Mouse (Mus musculus) liver, embryonic 15.5 days (tissue): ENCODE data around the gene Ppib. TPM values are rescaled to one million over a fixed set of nuclear protein-coding genes. Genes with fewer than 3 reads are reported as not detected.

Source experiments
- ATAC-seq: fragments of 200-750 bp; cut with Nextera tagmentation; 2 replicates; pipeline ENCODE4 v1.8.0; 2017; ENCODE audit warnings: moderate number of reproducible peaks, mild to moderate bottlenecking, moderate library complexity; ENCODE audit not compliant: insufficient read depth
- H3K27ac ChIP-seq: fragments of 300-500 bp; sonication (generic); replicated peaks from 2 replicates; pipeline ENCODE4 v1.5.1; 2015; ENCODE audit warnings: mild to moderate bottlenecking, inconsistent platforms
- H3K27me3 ChIP-seq: fragments of 300-500 bp; sonication (generic); 2 replicates; pipeline ENCODE4 v1.6.1; 2015; ENCODE audit warnings: mild to moderate bottlenecking, inconsistent platforms
- H3K36me3 ChIP-seq: fragments of 300-500 bp; sonication (generic); replicated peaks from 2 replicates; pipeline ENCODE4 v1.6.1; 2015; ENCODE audit warnings: moderate library complexity, mild to moderate bottlenecking, inconsistent platforms
- H3K4me1 ChIP-seq: fragments of 300-500 bp; sonication (generic); replicated peaks from 2 replicates; pipeline ENCODE4 v1.6.1; 2015; ENCODE audit warnings: inconsistent platforms
- H3K4me2 ChIP-seq: fragments of 300-500 bp; sonication (generic); 2 replicates; pipeline ENCODE4 v1.6.1; 2015; ENCODE audit warnings: moderate library complexity, mild to moderate bottlenecking, inconsistent platforms
- H3K4me3 ChIP-seq: fragments of 300-500 bp; sonication (generic); replicated peaks from 2 replicates; pipeline ENCODE4 v1.5.1; 2015; ENCODE audit warnings: mild to moderate bottlenecking, inconsistent platforms
- H3K9ac ChIP-seq: fragments of 300-500 bp; sonication (generic); 2 replicates; pipeline ENCODE4 v1.6.1; 2015; ENCODE audit warnings: moderate library complexity, mild to moderate bottlenecking, inconsistent platforms
- H3K9me3 ChIP-seq: fragments of 300-500 bp; sonication (generic); replicated peaks from 2 replicates; pipeline ENCODE4 v1.6.1; 2016; ENCODE audit warnings: inconsistent platforms
- WGBS: fragments of 180-500 bp; shearing (Covaris S2); methylation state at CpG from one replicate; pipeline ENCODE4 v1.1.7; 2015; ENCODE audit warnings: mixed read lengths; ENCODE audit not compliant: insufficient replicate concordance; 5-methylcytosine and 5-hydroxymethylcytosine counted together
- polyA plus RNA-seq: library from polyadenylated mRNA; unstranded; fragments of >200 nt; fragmentation: Nextera tagmentation; extraction: Ambion mirVana; gene quantifications from 2 replicates; pipeline ENCODE4 v1.2.1, GENCODE M21; 2015

Ppib gene
- polyA plus RNA-seq, 1 experiment from 2014 or later: 384 TPM

DNA sequence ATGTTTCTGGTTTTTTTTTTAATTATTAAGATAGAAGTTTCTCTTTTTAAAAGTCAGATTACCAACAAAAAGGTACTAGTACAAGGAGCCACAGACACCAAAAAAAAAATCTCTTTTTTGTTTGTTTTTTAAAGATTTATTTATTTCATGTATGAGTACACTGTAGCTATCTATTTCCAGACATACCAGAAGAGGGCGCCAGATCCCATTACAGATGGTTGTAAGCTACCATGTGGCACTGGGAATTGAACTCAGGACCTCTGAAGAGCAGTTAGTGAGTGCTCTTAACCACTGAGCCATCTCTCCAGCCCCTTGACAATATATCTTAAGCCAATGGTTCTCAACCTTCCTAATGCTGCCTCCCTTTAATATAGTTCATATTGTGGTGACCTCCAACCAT, 6.4 kb upstream of the Ppib start:
- ATAC-seq: no peak
- no peak overlapping the region for H3K27ac ChIP-seq
- H3K4me3 ChIP-seq: no peak overlapping the region
- H3K4me1 ChIP-seq: peaks cover 6% of the 10 kb centered on the region; the same call in 1 of the 2 replicates
- no peaks in the 10 kb centered on the region for H3K27me3 ChIP-seq
- 0 out of 2 replicates have a peak, but pooled peaks cover 7% of the 10 kb centered on the region for H3K9me3 ChIP-seq
- no peak overlapping the region for H3K4me2 ChIP-seq
- H3K36me3 ChIP-seq: no peaks in the 10 kb centered on the region
- 46% methylated on average over 1 of the region's 1 CpGs for WGBS
- no peak overlapping the region for H3K9ac ChIP-seq

DNA sequence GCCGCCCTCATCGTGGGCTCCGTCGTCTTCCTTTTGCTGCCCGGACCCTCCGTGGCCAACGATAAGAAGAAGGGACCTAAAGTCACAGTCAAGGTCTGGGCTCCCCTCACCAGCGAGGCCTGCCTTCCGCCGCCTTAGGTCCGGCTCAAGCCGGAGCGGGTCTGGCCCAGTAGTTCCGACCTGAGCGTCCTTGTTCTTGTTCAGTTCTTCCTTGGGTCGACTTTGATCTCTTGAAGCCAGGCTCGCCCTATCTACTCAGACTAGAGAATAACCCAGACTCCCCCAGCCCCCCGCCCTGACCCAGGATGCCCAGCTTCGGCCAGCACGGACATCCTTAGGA, 256 bp downstream of the Ppib start:
- Histone ChIP-seq H3K4me1 (peaks cover 36% of the 10 kb centered on the region), H3K9ac (peak overlapping the region; percentile 96), H3K4me2 (peak overlapping the region; percentile 75), H3K9me3 (no peaks in the 10 kb centered on the region), H3K27me3 (no peaks in the 10 kb centered on the region), H3K4me3 (peak overlapping the region; percentile 93), H3K27ac (peak overlapping the region; percentile 91), H3K36me3 (peaks cover 37% of the 10 kb centered on the region)
- under 1% methylated on average over 20 of the region's 20 CpGs for WGBS
- ATAC-seq: peak; percentile 48

DNA sequence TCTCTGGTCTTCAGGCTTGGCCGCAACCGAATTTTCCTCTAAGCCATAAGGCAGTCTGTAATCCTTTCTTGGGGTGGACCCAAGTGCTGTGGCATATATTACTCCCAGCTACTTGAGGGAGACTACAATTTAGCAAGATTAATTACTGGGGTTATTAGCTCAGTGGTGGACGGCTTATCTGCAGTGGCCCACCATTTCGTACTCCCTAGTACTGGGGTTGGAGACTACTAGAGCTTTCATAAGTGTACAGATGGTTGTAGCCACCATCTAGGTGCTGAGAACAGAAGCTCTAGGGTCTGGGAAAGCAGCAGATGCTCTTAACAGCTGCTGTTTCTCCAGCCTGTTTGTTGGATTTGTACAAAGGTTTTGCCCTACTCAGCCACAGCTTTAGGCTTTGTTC, 964 bp downstream of the Ppib start:
- ATAC-seq: no peak
- WGBS: 24% methylated on average over 4 of the region's 4 CpGs
- Histone ChIP-seq H3K4me3 (peak overlapping the region; percentile 93), H3K4me2 (peak overlapping the region; percentile 75), H3K4me1 (peaks cover 36% of the 10 kb centered on the region), H3K27ac (peak overlapping the region; percentile 91), H3K27me3 (no peaks in the 10 kb centered on the region), H3K9me3 (no peaks in the 10 kb centered on the region), H3K36me3 (peaks cover 44% of the 10 kb centered on the region), H3K9ac (peak overlapping the region; percentile 96)

DNA sequence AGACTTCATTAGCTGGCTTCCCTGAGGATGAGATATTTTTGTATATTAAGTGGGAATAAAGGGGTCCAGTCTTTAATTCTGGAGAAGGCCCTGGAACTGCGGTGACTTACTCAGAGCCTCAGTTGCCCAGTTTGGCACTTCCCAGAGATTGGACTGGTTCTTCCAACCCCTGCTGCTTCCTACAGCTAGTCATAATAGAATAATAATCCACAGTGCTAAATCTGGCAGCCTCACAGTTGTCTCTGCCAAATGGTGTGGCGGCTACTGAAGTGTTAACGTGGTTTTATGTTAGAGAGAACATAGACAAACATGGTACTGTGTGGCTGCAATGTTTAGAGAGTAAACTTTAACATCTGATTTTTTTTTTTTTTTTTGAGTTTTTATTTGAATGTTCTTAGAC, 1.6 kb downstream of the Ppib start:
- ATAC-seq: no peak
- peaks cover 43% of the 10 kb centered on the region for H3K4me1 ChIP-seq
- H3K27me3 ChIP-seq: no peaks in the 10 kb centered on the region
- WGBS: 89% methylated on average over 3 of the region's 3 CpGs
- H3K36me3 ChIP-seq: peaks cover 51% of the 10 kb centered on the region
- H3K27ac ChIP-seq: peak overlapping the region; percentile 91
- H3K4me2 ChIP-seq: peak overlapping the region; percentile 75
- no peaks in the 10 kb centered on the region for H3K9me3 ChIP-seq
- H3K4me3 ChIP-seq: peak overlapping the region; percentile 93
- peak overlapping the region; percentile 96 for H3K9ac ChIP-seq

DNA sequence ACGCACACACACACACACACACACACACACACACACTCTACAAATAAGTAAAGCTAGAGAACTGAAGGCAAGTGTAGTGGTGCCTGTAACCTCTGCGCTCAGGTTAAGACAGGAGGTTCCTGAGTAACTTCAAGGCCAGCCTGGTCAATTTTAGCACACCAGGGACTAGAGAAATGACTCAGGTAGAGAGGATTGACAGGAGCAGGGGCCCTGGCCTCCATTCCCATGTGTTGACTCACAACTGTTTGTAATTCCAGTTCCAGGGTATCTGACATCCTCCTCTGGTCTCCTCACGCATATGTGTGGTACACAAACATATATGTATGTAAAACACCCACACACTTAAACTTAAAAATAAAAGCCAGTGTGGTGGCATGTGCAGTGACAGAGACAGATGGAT, 3.4 kb downstream of the Ppib start:
- WGBS: 89% methylated on average over 3 of the region's 3 CpGs
- Histone ChIP-seq H3K4me2 (no peak overlapping the region), H3K27ac (peak overlapping the region; percentile 24), H3K4me3 (no peak overlapping the region), H3K9me3 (no peaks in the 10 kb centered on the region), H3K4me1 (peaks cover 56% of the 10 kb centered on the region), H3K27me3 (peaks cover 9% of the 10 kb centered on the region; the same call in 1 of the 2 replicates), H3K9ac (no peak overlapping the region), H3K36me3 (peaks cover 65% of the 10 kb centered on the region)
- no peak for ATAC-seq

DNA sequence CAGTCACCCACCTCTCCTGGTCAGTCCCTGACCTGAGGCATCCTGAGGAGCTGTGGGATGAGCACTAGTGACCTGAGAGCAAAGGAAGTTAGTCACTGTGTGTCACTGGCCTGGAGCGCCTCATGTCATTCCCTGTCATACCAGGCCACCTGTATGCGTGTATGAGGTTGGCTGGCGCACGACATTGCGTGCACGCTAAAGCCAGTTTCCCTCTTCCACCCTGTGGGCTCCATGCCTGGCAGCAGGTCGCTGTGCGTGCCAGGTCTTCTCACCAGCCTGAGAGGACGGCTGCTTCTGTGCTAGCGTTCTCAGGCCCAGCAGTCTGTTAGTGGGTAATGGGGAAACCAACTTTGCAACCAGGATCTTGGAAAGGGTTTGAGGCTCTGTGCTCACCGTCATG, 4.3 kb downstream of the Ppib start:
- Histone ChIP-seq H3K4me2 (no peak overlapping the region), H3K36me3 (peaks cover 65% of the 10 kb centered on the region), H3K4me1 (peaks cover 56% of the 10 kb centered on the region), H3K27me3 (peaks cover 17% of the 10 kb centered on the region; the same call in 1 of the 2 replicates), H3K9me3 (no peaks in the 10 kb centered on the region), H3K4me3 (no peak overlapping the region), H3K27ac (peak overlapping the region; percentile 24; the same call in 1 of the 2 replicates), H3K9ac (no peak overlapping the region)
- 95% methylated on average over 11 of the region's 11 CpGs for WGBS
- no peak for ATAC-seq

DNA sequence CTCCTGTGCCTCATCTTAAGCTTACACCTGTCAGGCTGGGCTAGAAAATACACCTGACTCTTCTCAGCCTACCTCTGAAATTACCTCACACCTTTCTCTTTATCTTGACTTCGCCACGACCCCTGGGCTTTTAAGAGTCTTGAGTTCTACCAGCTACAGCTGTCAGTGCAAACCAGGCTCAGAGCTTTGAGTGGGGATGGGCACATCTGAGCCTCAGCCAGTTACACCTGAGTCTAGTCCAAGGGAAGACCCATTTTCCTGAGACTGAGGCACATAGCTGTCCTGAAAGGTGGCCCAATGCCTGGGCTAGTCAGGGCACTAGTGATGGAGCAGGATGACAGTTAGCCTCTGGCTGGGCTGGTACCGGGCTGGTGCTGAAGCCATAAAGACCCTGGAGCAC, 6.8 kb downstream of the Ppib start:
- Histone ChIP-seq H3K4me2 (peak overlapping the region; percentile 82; the same call in 1 of the 2 replicates), H3K9ac (no peak overlapping the region), H3K4me3 (peak overlapping the region; percentile 82; the same call in 1 of the 2 replicates), H3K27ac (no peak overlapping the region; the same call in 1 of the 2 replicates), H3K4me1 (peaks cover 60% of the 10 kb centered on the region), H3K36me3 (peaks cover 59% of the 10 kb centered on the region), H3K9me3 (no peaks in the 10 kb centered on the region), H3K27me3 (peaks cover 19% of the 10 kb centered on the region; the same call in 1 of the 2 replicates)
- WGBS: 86% methylated on average over 3 of the region's 3 CpGs
- no peak for ATAC-seq

DNA sequence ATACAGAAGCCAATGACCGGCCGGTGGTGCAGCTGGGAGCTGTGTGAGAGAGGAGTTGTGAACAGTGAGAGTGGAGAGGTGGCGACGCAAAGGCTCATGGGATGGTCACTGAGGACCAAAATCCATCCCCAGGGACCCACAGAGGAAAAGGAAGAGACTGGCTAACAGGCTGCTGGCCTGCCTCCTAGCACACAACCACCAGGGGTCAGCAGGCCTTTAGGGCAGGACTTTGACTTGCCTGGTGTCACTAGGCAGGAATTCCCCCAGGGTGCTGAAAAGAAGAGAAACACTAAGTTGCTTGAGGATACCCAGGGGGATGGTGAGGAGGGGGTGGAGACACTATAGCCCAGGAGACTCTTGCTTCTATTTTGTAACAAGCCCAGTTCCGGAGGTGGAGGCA, 7.5 kb downstream of the Ppib start:
- Histone ChIP-seq H3K9ac (peak overlapping the region; percentile 90; the same call in 1 of the 2 replicates), H3K27ac (peak overlapping the region; percentile 81; the same call in 1 of the 2 replicates), H3K27me3 (peaks cover 22% of the 10 kb centered on the region), H3K4me2 (peak overlapping the region; percentile 82), H3K4me3 (peak overlapping the region; percentile 82), H3K36me3 (peaks cover 52% of the 10 kb centered on the region), H3K4me1 (peaks cover 56% of the 10 kb centered on the region), H3K9me3 (no peaks in the 10 kb centered on the region)
- 51% methylated on average over 5 of the region's 5 CpGs for WGBS
- no peak for ATAC-seq

DNA sequence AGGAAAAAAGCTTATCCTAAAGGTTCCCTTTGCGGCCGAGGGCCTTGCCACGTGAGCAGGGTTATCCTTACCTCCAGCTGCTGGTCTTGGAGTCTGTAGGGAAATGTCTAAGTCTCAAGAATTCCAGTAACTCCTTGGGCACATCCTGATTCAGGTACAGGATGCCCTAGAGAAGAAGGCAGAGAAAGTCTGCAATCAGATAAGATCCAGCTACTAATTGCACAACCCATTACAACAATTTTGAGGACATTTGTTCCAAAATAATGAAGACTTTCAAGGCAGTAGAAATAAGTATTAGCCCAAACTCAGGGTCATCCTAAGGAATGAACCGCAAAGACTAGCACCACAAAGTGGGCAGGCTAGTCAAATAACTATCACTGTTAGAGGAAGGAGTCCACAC, 8.0 kb downstream of the Ppib start:
- 69% methylated on average over 4 of the region's 4 CpGs for WGBS
- Histone ChIP-seq H3K36me3 (peaks cover 47% of the 10 kb centered on the region), H3K9ac (peak overlapping the region; percentile 90), H3K4me2 (peak overlapping the region; percentile 82), H3K4me1 (peaks cover 54% of the 10 kb centered on the region), H3K4me3 (peak overlapping the region; percentile 82), H3K27ac (peak overlapping the region; percentile 81), H3K27me3 (peaks cover 27% of the 10 kb centered on the region), H3K9me3 (no peaks in the 10 kb centered on the region)
- no peak for ATAC-seq

DNA sequence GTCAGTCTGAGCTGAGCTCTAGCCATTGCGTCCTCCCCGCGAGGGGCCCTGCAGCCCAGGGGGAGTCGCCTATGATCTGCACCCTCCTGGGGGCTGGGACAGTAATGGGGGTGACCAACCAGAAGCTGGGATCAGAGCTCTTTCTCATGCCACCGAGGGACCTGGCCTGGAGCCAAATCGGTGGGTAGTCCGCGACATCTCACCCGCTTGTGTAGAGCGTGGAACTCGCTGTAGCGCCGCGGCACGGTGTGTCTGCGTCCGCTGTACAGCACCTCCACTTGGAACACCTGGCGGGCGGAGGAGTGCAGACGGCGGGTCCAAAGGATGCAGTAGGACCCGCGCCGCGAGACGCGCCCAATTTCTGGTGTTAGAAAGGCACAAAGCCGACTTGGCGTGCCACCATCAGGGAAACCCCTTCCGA, 9.0 kb downstream of the Ppib start:
- Histone ChIP-seq H3K9ac (peak overlapping the region; percentile 90), H3K4me1 (peaks cover 54% of the 10 kb centered on the region), H3K4me2 (peak overlapping the region; percentile 82), H3K4me3 (peak overlapping the region; percentile 82), H3K27me3 (peaks cover 36% of the 10 kb centered on the region), H3K27ac (peak overlapping the region; percentile 81), H3K9me3 (no peaks in the 10 kb centered on the region), H3K36me3 (peaks cover 38% of the 10 kb centered on the region)
- WGBS: 2% methylated on average over 30 of the region's 30 CpGs
- peak; percentile 55 for ATAC-seq

DNA sequence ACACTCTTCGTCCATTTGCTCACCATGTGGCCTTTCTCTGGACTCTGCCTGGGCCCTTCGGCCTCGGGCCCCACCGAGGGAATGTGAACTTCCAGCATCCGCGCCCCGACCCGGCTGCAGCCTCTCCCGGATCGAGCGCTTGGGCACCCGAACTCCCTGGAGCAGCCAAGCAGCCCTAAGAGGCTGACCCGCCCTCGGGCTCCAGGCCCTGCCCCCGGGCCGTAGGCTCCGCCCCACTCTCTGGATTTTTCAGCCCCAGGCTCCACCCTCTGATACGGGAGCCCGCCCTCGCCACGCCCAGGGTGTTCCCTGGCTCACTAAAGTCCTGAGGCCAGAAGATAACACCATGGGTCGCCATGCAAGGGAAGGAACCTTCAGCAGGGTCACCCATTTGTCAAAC, 9.6 kb downstream of the Ppib start, which contains the start of gene Snx22:
Gene Snx22 (minus strand): TSS at position 137 of the 400 bp plus-strand sequence.
- Histone ChIP-seq H3K4me2 (peak within 1 kb of the TSS; percentile 82), H3K36me3 (peaks cover 32% of the 10 kb centered on the region), H3K9ac (peak within 1 kb of the TSS; percentile 90), H3K9me3 (no peaks in the 10 kb centered on the region), H3K4me3 (peak within 1 kb of the TSS; percentile 82), H3K4me1 (peaks cover 54% of the 10 kb centered on the region), H3K27me3 (peaks cover 42% of the 10 kb centered on the region), H3K27ac (peak within 1 kb of the TSS; percentile 90)
- peak; percentile 93 for ATAC-seq
- WGBS: under 1% methylated on average over 22 of the region's 22 CpGs

DNA sequence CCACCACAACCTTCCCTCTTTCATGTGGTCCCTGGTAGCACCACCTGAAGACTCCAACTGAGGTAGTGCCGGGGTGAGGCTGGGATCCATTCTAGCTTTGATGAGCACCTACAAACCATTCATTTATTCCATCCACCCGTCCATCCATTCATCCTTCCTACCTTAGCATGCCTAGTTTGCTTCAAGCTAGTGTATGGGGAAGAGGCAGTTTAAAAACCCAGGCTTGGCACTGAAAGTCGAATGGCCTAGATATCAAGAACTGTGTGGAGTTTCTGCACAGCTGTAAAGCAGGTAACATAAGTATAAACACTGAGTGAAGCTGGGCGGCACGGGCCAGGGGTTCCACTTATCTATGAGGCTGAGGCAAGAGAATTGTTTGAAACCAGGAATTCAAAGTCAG, 10.1 kb downstream of the Ppib start:
- ATAC-seq: peak; percentile 17
- peak overlapping the region; percentile 90 for H3K27ac ChIP-seq

More for the DNA sequence above, 10.1 kb downstream of the Ppib start:
- Histone ChIP-seq H3K4me3 (peak overlapping the region; percentile 82), H3K27me3 (peaks cover 45% of the 10 kb centered on the region), H3K9ac (0 out of 2 replicates have a peak overlapping the region, but pooled peaks have one; percentile 13), H3K4me2 (peak overlapping the region; percentile 82), H3K36me3 (peaks cover 29% of the 10 kb centered on the region), H3K9me3 (no peaks in the 10 kb centered on the region), H3K4me1 (peaks cover 56% of the 10 kb centered on the region)
- 53% methylated on average over 5 of the region's 5 CpGs for WGBS
